Mouse (Mus musculus) layer of hippocampus, adult 8-10 months (tissue): Measurements from ENCODE around the gene Cuedc1. TPM values are rescaled to one million over a fixed set of nuclear protein-coding genes. Genes with fewer than 3 reads are reported as not detected.
"Not testable (repeated sequence)": the region's sequence is repeated elsewhere in the genome, so short reads cannot be mapped to it uniquely, and the experiment has no call there.

ENCODE experiments used
- DNase-seq, 2 experiments: peaks; one replicate each; pipeline ENCODE4 v3.0.0; 2022; ENCODE audit warnings: low spot score in 2 of 2
- total RNA-seq, 4 experiments: library from RNA; stranded (reverse); gene quantifications; 2 replicates each; pipeline ENCODE4 v1.2.4; 2022

The Cuedc1 gene
- total RNA-seq, 4 experiments from 2014 or later, result 30.9 to 38.7 (median 33.4) TPM

DNA sequence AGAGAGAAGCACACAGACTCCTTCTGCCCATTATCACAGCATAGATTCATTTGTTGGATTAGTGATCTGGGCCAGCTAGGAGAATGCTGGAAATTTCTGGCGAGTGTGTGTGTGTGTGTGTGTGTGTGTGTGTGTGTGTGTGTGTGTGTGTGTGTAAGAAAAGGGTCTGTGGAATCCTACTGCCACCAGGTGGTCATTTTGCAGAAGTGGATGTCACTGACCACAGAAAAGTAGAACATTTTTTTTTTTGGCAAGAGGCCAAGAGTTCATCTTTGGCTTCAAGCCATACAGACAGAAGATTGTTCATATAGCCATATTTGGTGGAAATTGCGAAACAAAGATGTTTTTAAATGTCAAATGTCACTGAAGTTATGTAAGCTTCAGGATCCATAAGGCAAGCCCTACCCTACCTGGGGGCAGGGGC is 99.3 kb downstream of the Cuedc1 start:
- no peak for DNase-seq

DNA sequence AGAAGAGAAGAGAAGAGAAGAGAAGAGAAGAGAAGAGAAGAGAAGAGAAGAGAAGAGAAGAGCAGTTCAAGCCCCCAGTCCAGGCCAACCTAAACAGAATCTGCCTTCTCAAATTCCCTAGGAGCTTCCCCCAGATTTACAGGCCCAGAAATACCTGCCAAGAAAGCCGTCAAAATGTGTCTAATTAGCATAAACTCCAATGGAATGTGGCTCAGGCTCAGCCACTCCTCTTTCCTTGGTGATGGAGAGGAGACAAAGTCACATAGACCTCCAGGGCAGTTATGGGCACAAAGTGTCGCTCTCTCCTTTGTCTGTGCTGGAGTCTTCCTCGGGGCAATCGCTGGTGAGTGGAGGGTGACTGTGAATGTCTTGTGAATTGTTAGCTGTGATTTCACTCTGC is 100.4 kb downstream of the Cuedc1 start:
- no peak for DNase-seq

DNA sequence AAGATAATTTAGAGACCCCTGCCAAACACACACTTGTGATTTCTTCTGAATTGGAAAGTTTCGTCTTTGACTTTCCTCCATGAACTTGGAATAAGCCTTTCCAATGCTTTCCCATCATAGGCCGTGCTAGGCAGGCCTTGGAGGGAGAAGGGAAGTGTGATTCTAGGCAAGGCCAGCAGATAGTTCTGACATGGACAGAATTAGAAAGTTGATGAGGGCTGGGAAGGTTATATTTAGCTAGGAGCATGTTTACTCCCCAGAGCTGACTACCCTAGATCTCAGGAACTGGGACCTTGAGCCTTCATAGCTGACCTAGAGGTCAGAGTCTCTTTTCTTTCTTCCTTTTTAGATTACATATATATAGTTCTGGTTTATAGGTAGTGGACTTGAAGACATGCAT is 103.3 kb downstream of the Cuedc1 start:
- no peak for DNase-seq

DNA sequence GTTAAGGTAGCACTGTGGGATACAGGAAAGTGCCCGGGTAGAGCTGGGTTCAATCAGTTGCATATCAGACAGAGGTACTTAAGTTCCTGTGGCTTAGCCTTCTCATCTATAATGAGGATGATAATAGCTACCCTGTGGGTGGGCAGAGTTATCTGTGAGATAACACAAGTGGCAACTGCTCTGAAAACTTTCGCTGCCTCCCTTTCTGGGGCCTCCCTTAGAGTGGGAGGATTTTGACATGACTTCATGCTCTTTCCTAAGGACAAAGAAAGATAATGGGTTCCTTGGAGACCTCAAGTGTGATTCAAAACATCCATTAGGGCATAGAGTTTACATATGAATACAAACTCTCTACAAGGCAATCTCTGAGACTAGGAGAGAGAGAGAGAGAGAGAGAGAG is 104.2 kb downstream of the Cuedc1 start:
- DNase-seq, result no peak

DNA sequence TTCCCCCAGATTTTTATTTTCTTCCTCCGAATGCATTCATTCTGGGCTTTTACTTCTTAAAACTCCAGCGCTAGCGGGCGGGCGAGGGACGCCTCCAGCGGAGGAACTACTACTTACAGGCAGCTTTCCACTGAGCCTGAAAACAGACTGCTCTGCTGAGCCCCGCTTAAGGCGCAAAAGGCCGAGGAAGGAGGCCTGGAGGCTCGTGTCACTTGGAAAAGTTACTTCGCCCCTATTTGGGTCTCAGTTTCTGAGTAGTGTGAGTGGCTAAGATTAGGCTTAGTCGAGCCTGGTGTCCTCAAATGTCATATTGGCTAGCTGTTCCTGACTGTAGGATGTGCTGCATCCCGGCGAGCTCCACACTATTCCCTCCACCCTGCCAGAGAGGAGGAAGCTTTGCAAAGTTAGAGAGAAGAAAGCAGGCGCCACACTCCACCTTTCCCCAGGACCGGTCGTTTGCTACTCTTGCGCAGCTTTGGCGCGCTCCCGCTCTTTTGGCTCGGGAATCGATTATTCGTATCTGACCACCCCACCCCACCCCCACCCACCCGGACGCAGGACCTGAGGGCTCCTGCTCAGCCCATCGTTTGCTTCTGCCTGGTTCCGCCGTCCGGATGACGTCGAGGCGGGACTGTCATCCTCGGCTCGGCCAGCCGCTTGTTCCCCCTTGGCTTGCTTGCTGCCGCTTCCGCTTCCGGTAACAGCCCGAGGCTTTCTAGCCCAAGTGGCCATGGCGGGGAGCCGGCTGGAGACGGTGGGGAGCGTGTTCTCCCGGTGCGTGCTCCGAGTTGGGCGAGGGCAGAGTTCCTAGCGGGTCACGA is 106.1 kb downstream of the Cuedc1 start, which contains the start of gene Mrps23:
Mrps23 (plus strand) TSS at position 677 of the 821 bp plus-strand sequence.
- DNase-seq, result peak; percentile 90 to 91

DNA sequence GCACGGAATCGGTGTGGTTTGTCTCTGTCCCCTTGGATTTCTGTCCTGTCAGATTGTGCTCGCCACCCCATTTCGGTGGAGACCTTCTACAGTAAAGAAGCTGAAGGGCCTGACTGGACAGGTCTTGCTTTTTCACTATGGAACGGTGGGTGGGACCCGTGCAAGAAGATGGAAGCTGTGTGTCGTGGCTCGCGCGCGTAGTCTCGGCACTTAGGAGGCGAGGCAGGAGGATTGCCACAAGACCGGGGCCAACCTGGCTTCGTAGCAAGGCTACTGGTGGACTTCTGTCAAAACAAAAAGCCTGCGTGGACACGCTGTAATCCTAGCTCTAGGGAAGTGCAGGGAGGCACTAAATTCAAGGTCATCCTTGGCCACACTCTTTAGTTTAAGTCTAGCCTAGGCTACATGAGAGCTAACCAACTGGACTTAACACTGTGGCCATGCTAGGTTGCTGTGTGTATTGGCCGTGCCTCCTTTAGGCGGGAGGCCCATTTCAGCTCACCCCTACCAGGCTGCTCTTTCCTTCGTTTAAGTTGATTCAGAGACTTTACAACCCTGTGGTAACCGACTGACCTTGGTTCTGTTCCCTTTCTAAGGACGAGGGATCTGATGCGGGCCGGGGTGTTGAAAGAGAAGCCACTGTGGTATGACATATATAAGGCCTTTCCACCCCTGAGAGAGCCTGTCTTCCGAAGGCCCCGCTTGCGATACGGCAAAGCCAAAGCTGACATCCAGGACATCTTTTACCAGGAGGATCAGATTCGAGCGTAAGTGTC is 106.9 kb downstream of the Cuedc1 start:
- no peak for DNase-seq

DNA sequence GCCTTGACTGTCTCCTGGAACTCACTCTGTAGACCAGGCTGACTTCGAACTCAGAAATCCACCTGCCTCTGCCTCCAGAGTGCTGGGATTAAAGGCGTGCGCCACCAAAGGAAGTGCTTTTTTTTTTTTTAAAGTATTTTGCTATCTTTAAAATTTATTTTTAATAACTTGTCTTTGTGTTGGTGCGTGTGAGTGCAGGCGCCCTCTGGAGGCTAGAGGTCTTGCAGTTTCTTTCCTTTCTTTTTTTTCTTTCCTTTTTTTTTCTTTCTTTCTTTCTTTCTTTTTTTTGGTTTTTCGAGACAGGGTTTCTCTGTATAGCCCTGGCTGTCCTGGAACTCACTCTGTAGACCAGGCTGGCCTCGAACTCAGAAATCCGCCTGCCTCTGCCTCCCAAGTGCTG is 108.7 kb downstream of the Cuedc1 start:
- not testable (repeated sequence) for DNase-seq

DNA sequence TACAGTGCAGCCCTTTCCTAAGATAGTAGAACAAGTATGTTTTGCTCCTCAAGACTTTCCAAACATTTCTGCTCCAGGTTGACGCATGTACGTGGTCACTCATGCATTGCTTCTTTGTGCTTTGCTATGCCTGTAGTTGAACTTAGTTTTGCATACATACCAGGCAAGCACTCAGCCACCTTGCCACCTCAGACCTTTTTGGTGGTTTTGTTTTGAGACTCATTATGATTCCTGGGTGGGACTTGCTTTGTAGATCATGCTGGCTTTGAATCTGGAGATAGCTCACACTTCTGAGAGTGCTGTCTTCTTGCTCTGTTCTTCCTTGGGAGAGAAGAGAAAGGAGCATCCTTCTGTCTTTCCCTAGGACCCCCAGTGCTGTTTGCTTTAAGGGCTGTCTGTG is 109.8 kb downstream of the Cuedc1 start:
- no peak for DNase-seq

DNA sequence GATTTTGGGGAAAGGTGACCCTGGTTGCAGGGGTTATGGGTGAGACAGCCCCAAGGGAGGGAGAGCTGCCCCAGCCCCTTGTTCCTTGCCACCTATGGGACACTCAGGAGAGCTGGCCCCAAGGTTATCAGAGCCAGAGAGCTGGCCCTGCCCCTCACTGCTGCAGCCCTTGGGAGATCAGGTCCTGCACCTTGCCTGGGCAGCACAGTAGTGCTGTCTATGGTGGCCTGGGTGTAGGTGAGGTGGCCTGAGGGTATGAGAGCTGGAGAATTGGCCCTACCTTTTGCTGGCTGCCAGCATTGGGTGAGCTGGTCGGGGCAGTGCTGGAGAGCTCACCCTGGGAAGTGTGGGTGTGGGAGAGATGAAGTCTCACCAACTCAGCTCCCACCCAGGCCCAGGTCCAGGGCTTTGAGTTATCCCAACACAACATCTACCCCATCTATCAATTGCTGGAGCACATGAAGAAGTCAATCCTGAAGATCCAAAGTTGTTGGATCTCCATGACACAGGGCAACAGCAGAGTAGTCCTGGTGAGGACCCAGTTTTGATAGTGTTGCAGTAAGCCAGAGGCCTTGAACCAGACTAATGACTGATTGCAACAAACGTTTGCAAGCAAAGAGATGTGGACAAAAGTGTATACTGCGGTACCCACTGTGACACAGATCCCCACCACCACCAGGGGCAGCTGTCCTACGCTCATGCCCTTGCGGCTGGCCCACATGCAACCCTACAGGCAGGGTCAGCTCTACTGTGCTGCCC is 114.1 kb downstream of the Cuedc1 start:
- no peak for DNase-seq

DNA sequence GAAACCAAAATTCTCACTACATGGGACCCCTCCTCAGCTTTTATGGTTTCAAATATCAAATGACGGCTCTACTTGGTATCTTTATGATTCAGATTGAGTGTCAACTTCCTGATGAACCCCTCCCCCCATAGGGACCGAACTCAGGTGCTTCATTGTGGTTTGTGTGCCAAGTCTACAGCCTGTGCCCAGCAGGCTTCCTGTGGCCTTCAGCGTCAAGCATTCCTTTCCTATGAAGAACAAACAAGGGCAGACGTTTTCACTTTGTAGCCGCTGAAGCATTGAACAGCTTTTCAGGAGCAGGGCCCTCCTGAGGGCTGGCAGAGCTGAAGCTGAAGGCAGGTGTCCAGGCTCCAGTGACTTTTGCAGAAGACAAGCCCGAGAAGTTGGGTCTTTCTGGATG is 115.9 kb downstream of the Cuedc1 start:
- DNase-seq, result no peak

DNA sequence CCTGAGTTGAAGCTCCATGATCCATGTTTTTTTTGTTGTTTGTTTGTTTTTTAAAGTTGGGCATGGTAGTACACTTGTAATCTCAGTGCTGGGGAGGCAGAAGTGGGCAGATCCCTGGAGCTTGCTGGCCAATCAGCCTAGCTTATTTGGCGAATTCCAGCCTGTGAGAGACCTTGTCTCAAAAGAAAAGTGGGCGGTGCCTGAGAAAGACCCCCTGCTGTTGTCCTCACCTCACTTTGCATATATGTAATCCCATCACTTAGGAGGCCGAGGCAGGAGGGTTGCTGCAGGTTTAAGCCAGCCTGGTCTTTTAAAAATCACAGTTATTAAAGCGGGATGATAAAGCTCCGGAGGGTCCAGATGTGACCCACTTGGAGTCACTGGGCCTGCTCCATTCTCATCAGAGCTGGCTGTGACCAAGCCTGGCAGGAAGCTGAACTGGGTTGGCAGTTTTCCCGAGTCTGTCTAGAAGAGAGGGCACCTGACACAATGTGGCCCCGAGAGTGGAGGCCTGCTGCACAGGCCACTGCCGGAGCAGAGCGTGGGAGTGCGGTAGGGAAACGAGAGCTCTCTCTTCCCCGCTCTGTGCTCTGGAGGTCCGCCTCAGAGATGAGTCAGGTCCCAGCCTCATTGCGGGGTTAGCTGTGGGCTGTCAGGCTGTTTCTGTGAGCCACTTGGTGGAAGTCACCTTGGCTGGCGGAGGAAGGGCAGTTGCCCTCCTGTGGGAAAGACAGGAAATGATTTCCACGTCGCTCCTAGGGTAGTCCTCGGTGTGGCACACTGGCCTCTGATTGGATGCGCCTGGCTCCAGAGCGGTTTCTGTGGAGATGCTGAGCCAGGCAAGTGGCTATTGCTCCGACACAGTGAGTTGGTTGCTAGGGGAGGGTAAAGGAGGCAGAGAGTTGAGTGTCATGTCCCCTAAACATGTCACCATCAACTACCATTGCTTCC is 117.3 kb downstream of the Cuedc1 start:
- peak; percentile 69 to 70 for DNase-seq

DNA sequence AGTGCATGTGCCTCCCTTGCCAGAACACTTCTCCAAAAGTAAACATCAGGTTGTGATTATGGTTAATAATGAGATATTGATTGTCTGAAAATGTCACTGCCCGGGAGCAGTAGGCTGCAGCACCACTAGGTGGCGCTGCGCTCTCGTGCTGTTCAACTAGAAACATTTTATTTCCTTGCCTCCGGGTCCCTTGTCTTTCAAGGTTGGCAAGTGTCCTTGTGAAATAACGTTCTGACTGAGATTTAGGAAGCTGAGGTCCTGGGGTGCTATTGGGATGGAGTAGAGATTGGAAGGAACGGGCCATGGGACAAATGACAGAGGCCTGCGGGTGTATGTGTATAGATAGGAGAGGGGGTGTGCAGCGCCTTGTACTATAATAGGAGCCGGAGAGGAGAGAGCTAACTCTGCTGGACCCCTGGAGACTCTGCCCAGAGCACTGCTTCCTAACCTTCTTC is 118.4 kb downstream of the Cuedc1 start:
- DNase-seq, result peak; percentile 55 to 78

DNA sequence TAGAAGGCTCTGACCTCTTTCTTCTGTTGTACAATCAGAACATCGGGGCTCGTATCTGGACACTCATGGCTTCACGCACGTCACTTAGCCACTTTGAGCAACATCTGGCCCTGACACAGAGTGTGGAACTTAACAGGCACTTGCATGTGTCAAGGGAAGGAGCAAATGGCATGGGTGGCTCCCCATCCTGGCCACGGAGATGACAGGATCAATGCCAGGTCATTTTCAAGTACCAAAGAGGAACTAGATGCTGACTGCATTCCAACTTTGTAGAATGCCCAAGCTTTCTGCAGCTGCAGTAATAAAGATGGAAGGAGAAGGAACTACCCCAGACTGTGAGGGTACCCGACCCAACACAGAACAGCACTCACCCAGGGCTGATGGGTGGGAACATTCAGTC is 120.3 kb downstream of the Cuedc1 start:
- no peak for DNase-seq

DNA sequence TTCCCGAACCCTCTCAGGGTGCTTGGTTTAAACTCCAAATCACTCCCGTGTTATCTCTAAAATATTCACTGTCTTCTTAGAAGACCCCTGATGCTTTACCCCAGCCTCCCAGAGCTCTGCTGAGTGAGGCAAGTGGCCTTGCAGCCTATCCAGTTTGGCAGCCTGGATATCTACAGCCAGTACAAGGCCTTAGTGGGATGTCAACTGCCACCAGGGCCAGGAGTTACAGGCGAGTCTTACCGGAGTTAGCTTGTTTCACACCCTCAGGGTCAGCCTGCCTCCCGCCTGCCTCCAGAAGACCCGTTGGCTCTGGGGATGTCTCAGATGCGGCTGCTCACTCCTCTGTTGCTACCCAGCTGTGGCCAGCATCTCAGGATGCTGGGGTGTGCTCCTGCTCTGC is 120.7 kb downstream of the Cuedc1 start:
- no peak for DNase-seq

DNA sequence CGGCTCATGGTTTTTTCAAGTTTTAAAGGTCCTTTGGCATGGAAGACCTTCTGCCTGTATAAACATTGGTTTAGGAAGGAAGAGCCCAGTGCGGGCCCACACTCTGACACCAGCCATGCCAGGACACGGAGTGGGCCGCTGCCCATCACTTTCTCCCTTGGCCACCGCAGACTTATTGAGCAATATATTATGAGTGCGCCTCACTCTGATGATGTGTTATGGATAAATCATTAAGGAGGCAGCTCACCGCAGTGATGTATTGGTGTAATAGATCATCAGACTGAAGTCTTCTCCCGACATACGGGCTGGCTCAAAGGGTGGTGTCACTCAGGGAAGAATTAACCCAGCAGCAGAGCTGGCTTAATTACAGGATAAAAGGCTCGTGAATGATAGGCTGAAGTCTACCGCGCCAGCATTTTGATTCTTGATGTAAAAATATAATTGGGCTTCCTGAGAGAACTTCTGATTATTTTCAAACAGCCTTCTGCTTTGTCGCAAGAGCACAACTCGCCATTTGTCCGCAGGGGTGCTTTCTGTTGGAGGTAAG is 124.1 kb downstream of the Cuedc1 start:
- no peak for DNase-seq

DNA sequence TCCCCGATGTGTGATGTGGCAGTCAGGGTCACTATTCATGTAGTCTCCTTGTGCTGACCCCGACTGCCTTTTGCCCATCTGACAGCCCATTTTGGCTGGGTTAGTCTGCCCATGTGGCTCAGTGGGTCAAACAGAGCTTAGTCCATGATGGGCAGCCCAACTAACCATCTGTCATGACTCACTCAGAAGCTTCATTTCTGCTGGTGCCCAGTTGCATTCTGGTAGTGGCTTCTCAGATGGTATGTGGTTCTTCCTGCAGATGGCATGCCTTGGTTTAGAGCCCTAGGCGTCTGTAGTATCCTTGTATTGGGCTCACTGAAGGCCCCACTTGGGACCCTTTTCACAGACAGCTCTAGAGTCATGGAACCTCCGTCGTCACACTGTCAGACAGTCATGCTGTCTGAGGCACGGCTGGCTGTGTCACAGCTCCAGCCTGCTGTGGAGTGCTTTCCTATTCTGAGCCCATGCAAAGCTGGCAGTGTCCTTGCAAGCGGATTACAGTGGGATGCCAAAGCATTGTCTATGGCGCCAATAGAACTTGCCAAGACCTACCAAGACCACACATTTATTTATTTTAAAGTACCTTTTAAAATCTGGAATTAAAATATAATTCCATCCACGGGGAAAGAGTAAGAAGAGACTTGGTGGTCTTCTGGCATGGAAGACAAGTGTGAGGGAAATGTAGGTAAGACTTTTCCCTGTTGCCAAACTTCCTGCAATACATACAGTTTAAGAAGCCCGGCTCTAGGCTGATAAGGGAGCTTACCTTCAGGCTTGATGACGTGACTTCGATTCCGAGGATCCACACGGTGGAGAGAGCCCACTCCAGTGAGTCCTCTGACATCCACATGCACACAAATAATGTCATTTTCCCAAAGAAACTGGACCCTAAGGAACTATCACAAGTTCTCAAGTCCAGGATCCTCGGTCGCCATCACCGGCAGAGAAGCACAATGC is 129.4 kb downstream of the Cuedc1 start:
- no peak for DNase-seq

DNA sequence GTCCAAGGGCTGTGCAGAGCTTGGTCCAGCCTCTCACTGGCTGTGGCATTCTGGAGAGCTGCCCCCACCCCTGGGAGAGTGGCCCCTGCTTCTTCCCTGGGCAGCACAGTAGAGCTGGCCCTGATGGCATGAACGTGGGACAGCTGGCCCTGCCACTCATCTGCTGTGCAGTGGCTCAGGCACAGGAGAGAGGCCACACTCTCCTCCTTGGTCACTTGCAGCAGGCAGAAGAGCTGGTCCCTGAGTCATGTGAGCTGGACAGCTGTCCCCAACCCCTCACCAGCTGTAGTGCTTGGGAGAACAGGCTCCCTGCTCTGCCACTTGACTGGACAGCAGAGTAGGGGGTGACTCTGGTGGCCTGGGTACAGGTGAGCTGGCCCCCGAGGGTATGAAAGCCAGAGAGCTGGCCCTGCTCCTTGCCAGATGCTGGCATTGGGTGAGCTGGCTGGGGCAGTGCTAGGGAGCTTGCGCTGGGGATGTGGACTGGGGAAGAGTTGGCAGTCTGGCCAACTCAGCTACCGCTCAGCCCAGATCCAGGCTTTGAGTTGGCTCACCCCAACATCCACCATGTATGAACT is 133.4 kb downstream of the Cuedc1 start:
- no peak for DNase-seq

DNA sequence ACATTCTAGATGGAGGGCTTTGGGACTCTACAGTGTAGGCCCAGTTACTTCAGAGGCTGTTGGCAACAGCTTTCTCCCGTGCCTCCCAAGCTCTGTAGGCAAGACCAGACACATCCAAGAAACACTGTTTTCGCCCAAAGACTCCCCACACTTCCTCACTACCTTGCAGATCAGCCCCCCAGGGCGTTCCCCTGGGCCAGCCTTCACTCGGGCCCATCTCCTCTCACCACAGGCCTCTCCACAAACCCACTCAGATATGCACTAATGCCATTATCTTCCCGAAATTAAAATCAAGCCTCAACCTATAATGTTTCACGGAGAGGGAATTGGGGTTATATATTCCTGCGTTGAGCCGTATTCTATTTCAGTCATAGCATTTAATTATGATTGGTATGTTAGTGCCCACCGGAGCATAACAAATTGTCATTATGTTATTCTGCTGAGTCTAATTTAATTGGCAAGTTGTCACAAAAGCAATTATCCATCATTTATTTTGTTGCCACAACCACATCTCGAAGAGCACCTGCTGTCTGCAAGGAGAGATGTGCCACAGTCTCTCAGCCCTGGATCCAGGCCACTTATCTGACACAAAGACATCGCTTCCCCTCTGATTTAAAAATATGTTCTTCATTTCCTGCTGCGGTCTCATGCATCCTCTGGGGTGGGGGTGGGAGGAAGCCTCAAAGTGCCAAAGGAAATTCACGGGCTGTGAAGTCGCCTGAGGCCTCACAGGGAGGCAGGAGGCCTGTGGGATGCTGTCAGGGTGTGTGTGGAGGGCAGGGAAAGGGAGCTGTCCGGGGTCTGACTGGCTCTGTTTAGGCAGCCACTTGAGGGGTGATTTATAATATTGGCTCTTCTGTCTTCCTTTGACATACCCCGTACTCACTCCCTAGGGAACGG is 135.9 kb downstream of the Cuedc1 start:
- no peak for DNase-seq
